Mouse (Mus musculus) hindbrain, embryonic 14.5 days (tissue): ENCODE results near the gene Chid1. TPM values are rescaled to one million over a fixed set of nuclear protein-coding genes. Genes with fewer than 3 reads are reported as not detected.

Source experiments
- ATAC-seq: fragments of 200-750 bp; cut with Nextera tagmentation; 2 replicates; pipeline ENCODE4 v1.8.0; 2017; ENCODE audit warnings: moderate number of reproducible peaks, mild to moderate bottlenecking, moderate TSS enrichment, moderate library complexity; ENCODE audit not compliant: low FRiP score
- DNase-seq: peaks from one replicate; pipeline ENCODE4 v3.0.0-alpha.2; 2015; ENCODE audit warnings: low spot score
- H3K27ac ChIP-seq: fragments of 300-500 bp; sonication (generic); 2 replicates; pipeline ENCODE4 v1.5.1; 2014; ENCODE audit warnings: mild to moderate bottlenecking, moderate library complexity
- H3K27me3 ChIP-seq: fragments of 300-500 bp; sonication (generic); 2 replicates; pipeline ENCODE4 v1.6.1; 2014; ENCODE audit warnings: mild to moderate bottlenecking, low read length, mixed read lengths; ENCODE audit not compliant: control insufficient read depth, insufficient read depth
- H3K36me3 ChIP-seq: fragments of 300-500 bp; sonication (generic); replicated peaks from 2 replicates; pipeline ENCODE4 v1.6.1; 2014; ENCODE audit not compliant: control insufficient read depth, insufficient read depth
- H3K4me1 ChIP-seq: fragments of 300-500 bp; sonication (generic); replicated peaks from 2 replicates; pipeline ENCODE4 v1.6.1; 2014; ENCODE audit warnings: antibody characterized with exemption, low read length, mixed read lengths; ENCODE audit not compliant: control insufficient read depth, insufficient read depth
- H3K4me2 ChIP-seq: fragments of 300-500 bp; sonication (generic); replicated peaks from 2 replicates; pipeline ENCODE4 v1.6.1; 2014; ENCODE audit warnings: mild to moderate bottlenecking, moderate library complexity
- H3K4me3 ChIP-seq: fragments of 300-500 bp; sonication (generic); replicated peaks from 2 replicates; pipeline ENCODE4 v1.5.1; 2014; ENCODE audit warnings: mild to moderate bottlenecking, low read length
- H3K9ac ChIP-seq: fragments of 300-500 bp; sonication (generic); 2 replicates; pipeline ENCODE4 v1.6.1; 2014
- H3K9me3 ChIP-seq: fragments of 300-500 bp; sonication (generic); 2 replicates; pipeline ENCODE4 v1.6.1; 2016; ENCODE audit warnings: low read length; ENCODE audit not compliant: control insufficient read depth
- WGBS: fragments of 180-500 bp; shearing (Covaris S2); extraction: QIAGEN DNeasy Blood & Tissue Kit; methylation state at CpG from one replicate; pipeline ENCODE4 v1.1.7; 2014; 5-methylcytosine and 5-hydroxymethylcytosine counted together
- polyA plus RNA-seq: library from polyadenylated mRNA; unstranded; fragments of >200 nt; fragmentation: Nextera tagmentation; extraction: Ambion mirVana; gene quantifications from 2 replicates; pipeline ENCODE4 v1.2.1, GENCODE M21; 2014

Gene Chid1
- polyA plus RNA-seq, 1 experiment from 2014 or later, result 47.8 TPM

DNA sequence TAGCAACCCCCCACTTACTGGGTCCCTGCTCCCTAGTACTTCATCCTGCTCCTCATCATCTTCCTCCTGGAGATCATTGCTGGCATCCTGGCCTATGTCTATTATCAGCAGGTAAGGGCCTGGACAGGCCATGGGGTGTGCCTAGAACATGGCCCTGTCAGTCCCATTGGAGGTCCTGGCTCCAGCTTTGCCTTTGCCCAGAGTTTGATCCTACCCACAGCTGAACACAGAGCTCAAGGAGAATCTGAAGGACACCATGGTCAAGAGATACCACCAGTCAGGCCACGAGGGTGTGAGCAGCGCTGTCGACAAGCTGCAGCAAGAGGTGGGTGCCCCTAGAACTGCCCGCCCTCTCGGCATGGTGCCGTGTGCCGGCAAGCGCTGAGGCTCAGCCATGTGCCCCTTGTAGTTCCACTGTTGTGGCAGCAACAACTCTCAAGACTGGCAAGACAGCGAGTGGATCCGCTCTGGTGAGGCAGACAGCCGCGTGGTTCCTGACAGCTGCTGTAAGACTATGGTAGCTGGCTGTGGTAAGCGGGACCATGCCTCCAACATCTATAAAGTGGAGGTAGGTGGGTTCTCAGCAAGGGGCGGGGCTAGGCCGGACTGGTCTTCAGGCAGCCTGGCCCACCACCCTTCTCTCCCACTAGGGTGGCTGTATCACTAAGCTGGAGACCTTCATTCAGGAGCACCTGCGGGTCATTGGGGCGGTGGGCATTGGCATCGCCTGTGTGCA is 69.6 kb downstream of the Chid1 start:
- ATAC-seq (no peak), DNase-seq (no peak)
- peaks cover 19% of the 10 kb centered on the region for H3K27me3 ChIP-seq
- WGBS, result 95% methylated on average over 18 of the region's 18 CpGs
- H3K36me3 ChIP-seq, result peaks cover 31% of the 10 kb centered on the region
- no peaks in the 10 kb centered on the region for H3K9me3 ChIP-seq
- H3K4me1 ChIP-seq, result peaks cover 40% of the 10 kb centered on the region
- H3K4me3 ChIP-seq, result no peak overlapping the region
- peak overlapping the region; percentile 74 for H3K9ac ChIP-seq
- H3K27ac ChIP-seq, result no peak overlapping the region
- H3K4me2 ChIP-seq, result peak overlapping the region; percentile 71

DNA sequence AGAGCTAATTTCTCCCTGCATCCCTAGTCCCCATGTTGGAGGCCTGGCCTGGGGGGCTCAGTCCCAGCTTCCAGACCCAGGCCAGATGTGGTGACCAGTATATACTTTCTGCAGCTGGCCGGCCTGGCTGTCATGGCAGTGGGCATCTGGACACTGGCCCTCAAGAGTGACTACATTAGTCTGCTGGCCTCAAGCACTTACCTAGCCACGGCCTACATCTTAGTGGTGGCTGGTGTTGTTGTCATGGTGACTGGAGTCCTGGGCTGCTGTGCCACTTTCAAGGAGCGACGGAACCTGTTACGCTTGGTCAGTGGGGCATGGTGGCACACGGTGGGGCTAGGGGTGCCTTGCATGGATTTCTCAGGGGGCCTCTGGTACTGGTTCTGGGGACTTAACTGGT is 70.3 kb downstream of the Chid1 start:
- ATAC-seq (no peak), DNase-seq (no peak)
- peaks cover 26% of the 10 kb centered on the region for H3K27me3 ChIP-seq
- peaks cover 40% of the 10 kb centered on the region for H3K4me1 ChIP-seq
- H3K9ac ChIP-seq, result peak overlapping the region; percentile 74
- H3K4me3 ChIP-seq, result peak overlapping the region; percentile 35
- H3K4me2 ChIP-seq, result peak overlapping the region; percentile 71
- H3K27ac ChIP-seq, result peak overlapping the region; percentile 89
- peaks cover 31% of the 10 kb centered on the region for H3K36me3 ChIP-seq
- 68% methylated on average over 6 of the region's 6 CpGs for WGBS
- no peaks in the 10 kb centered on the region for H3K9me3 ChIP-seq

DNA sequence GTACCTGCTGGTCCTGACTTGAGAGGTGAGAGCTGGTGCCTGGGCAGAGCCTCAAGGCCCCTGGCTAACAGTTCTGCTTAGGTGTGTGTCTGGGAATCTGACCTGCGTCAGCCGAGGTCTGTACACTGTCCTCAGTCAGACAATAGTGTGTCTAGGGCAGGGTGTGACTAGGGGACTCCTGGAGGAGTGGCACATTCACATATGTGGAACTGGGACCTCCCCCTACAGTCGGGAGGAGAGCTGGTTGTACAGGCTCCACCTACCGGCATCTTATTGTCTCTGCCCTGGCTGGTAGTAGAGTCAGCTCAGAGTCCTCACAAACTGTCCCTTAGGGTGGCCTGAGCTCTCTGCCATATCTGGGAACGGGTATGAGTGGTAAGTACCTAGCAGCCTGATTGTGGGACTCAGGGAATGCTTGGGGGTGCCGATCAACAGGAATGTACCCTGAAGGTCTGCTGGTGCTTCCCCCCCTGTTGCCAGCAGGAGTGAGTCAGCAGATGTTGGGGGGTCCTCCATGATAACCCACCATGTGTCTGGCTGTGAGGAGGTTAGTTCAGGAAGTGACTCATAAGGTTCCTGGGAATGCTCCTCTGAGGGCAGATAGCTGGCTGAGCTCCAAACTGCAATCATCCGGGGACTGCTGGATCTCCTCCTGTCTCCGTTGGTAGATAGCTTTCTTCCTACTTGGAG is 71.0 kb downstream of the Chid1 start:
- DNase-seq (peak; percentile 69), ATAC-seq (peak; percentile 83)
- Histone ChIP-seq H3K27ac (peak overlapping the region; percentile 89), H3K36me3 (peaks cover 31% of the 10 kb centered on the region), H3K4me2 (peak overlapping the region; percentile 71), H3K9ac (peak overlapping the region; percentile 74), H3K4me1 (peaks cover 33% of the 10 kb centered on the region), H3K27me3 (peaks cover 33% of the 10 kb centered on the region), H3K9me3 (no peaks in the 10 kb centered on the region), H3K4me3 (peak overlapping the region; percentile 35)
- WGBS, result 16% methylated on average over 8 of the region's 8 CpGs

- Histone ChIP-seq H3K4me3 (peak overlapping the region; percentile 35), H3K27ac (peak overlapping the region; percentile 89), H3K36me3 (peaks cover 31% of the 10 kb centered on the region), H3K4me2 (peak overlapping the region; percentile 71), H3K9me3 (no peaks in the 10 kb centered on the region), H3K27me3 (peaks cover 38% of the 10 kb centered on the region), H3K9ac (peak overlapping the region; percentile 74), H3K4me1 (peaks cover 30% of the 10 kb centered on the region)
- ATAC-seq (no peak), DNase-seq (no peak)
- WGBS, result 6% methylated on average over 5 of the region's 5 CpGs
Observed at GRCm38 (mm10) chr7:141468164-141468521, 71.5 kb downstream of the Chid1 start.

GRCm38 (mm10) chr7:141467230-141468030 is 72.2 kb downstream of the Chid1 start, which contains the start of gene Cd151:
TSS of gene Cd151 (plus strand) at chr7:141467392.
- Histone ChIP-seq H3K9me3 (no peaks in the 10 kb centered on the region), H3K4me1 (peaks cover 30% of the 10 kb centered on the region), H3K4me3 (peak within 1 kb of the TSS; percentile 35), H3K9ac (peak within 1 kb of the TSS; percentile 74), H3K27me3 (peaks cover 46% of the 10 kb centered on the region), H3K27ac (peak within 1 kb of the TSS; percentile 89), H3K36me3 (peaks cover 26% of the 10 kb centered on the region), H3K4me2 (peak within 1 kb of the TSS; percentile 71)
- under 1% methylated on average over 52 of the region's 52 CpGs for WGBS
- peak; percentile 63 for DNase-seq
- ATAC-seq, result peak; percentile 62

- Histone ChIP-seq H3K4me1 (peaks cover 30% of the 10 kb centered on the region), H3K27ac (no peak overlapping the region)
- ATAC-seq, result no peak
Observed at GRCm38 (mm10) chr7:141466607-141467148, 73.0 kb downstream of the Chid1 start.

GRCm38 (mm10) chr7:141466045-141466394 is 73.6 kb downstream of the Chid1 start:
- Histone ChIP-seq H3K36me3 (peaks cover 13% of the 10 kb centered on the region), H3K4me1 (peaks cover 30% of the 10 kb centered on the region)

More at GRCm38 (mm10) chr7:141466607-141467148, 73.0 kb downstream of the Chid1 start:
- no peak for DNase-seq
- Histone ChIP-seq H3K4me3 (peak overlapping the region; percentile 35), H3K9ac (peak overlapping the region; percentile 74; the same call in 1 of the 2 replicates), H3K36me3 (peaks cover 20% of the 10 kb centered on the region), H3K4me2 (peak overlapping the region; percentile 71), H3K9me3 (no peaks in the 10 kb centered on the region), H3K27me3 (peaks cover 53% of the 10 kb centered on the region)
- WGBS, result 59% methylated on average over 10 of the region's 10 CpGs

DNA sequence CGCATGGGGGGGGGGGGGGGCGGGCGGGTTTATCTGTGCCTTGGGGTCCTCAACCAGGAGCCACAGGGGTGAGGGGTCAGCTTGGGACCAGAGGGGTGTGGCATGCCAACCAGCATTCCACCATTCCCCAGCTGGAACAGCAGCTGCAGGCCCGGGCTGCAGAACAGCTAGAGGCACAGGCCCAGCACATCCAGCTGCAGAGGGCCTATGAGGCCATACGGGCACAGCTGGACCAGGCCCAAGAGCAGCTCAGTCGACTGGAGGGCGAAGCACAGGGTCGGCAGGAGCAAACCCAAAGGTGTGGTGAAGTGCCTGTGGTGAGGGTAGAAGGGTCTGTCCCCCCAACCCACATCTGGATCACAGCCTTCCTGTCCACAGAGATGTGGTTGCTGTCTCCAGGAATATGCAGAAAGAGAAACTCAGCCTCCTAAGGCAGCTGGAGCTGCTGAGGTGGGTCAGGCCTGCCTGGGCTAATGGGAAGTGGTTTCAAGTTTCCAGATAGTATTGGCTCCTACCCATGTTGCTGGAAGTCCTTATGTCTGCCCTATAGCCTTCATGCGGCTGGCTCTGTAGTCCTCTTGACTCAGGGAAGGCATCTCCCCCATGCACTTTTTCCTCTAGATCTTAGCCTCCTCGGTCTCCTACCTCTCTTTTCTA is 74.1 kb downstream of the Chid1 start:
- Histone ChIP-seq H3K27me3 (peaks cover 65% of the 10 kb centered on the region), H3K9me3 (no peaks in the 10 kb centered on the region), H3K9ac (no peak overlapping the region; the same call in 1 of the 2 replicates), H3K27ac (no peak overlapping the region), H3K4me1 (peaks cover 30% of the 10 kb centered on the region), H3K4me3 (0 out of 2 replicates have a peak overlapping the region, but pooled peaks have one; percentile 12), H3K36me3 (peaks cover 8% of the 10 kb centered on the region), H3K4me2 (no peak overlapping the region)
- ATAC-seq (no peak), DNase-seq (no peak)
- 47% methylated on average over 7 of the region's 10 CpGs for WGBS

More at GRCm38 (mm10) chr7:141466045-141466394, 73.6 kb downstream of the Chid1 start:
- Histone ChIP-seq H3K27me3 (peaks cover 60% of the 10 kb centered on the region), H3K9ac (no peak overlapping the region), H3K9me3 (no peaks in the 10 kb centered on the region), H3K4me3 (no peak overlapping the region), H3K27ac (no peak overlapping the region), H3K4me2 (no peak overlapping the region)
- no peak for DNase-seq
- ATAC-seq, result no peak
- 87% methylated on average over 7 of the region's 7 CpGs for WGBS
